Mouse (Mus musculus): ENCODE data around the gene Rsbn1.

Gene Rsbn1

DNA sequence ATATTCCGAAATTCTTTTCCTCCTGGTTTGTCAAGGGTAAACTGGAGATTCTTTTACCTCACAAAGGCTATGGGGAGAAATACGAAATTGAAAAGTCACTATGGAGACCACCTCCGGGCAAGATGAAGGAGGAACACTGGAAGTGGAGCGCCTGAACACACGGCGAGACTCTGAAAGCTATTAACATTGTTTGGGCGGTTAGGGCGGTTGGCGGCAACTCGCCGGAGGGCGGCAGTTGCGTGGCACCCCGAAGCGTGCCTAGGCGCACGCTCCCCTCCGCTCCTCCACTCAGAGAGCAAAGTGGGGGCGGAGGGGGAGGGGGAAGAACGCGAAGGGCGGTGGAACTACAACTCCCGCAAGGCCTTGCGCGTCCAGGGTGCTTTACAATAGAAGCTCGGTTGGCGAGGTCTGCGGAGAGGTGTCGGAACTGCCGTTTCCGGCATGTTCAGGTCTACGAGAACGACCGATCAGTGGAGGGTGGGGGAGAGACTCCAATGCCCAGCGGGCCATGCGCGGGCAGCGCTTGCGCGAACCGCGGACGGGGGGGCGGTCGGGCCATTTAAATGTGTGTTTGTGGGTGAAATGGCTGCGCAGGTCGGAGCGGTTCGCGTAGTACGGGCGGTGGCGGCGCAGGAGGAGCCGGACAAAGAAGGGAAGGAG, at the start of gene Rsbn1:
TSS of gene Rsbn1 (plus strand) at position 111 of the 660 bp plus-strand sequence.
- in situ Hi-C loops (cut with MboI, MseI), result no loop called here

DNA sequence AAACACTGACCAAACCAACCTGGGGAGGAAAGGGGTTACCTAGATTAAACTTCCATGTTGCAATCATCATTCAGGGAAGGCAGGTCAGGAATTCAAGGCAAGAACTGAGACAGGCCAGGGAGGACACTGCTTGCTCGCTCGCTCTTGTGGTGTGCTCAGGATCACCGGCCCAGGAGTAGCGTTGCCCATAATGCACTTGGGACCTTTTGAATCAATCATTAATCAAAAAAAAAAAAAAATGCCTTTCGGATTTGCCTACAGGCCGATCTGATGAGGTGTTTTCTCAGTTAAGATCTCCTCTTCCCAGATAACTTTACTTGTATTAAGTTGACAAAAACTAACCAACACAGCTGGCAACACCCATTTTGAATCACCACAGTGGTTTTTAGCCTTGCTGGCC, 49.7 kb upstream of the Rsbn1 start:
- in situ Hi-C loops (cut with MboI, MseI), result no loop called here

DNA sequence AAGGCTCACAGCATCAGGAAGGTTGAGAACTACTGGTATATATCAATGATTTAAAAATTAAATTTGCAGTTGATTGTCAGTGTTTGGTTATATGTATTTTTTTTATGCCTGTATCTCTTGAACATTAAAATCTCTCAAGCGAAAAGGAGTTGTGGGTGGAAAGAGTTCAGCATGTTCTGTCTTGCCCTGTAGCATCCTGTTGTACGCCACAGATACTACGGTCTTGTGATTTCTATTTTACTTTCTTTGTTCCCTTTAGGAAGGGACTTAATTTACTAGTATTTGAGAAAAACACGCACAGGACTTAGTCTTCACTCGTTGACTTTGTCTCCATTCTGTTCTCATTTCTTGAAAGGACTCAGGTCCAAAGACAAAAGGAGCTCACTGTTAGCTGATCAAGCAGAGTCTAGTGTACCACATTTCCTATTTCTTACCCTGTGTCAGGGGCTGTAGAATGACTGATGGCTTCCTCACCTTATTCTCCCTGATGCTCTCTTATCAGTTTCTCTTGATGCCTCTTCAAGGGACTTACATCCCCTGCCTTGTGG, 46.4 kb upstream of the Rsbn1 start:
- in situ Hi-C loops (cut with MboI, MseI), result no loop called here

DNA sequence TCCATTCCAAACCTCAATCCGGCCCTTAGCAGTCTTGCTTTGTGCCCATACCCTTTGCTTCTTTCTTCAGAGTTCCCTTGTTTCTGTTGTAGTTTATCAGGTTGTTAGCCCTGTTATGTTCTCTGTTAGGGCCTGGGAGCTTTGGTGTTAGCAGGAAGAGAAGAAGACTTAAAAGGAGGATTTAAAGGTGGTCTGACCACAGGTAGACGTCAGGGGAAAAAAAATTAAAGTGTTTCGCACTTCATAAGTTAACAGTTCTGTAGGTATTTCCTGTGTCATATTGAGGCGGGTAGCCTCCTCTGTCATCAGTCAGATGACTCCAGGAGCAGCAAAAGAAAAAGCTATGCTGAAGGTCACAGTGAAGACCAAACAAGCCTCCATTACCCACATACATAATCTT, 45.9 kb upstream of the Rsbn1 start:
- in situ Hi-C loops (cut with MboI, MseI), result no loop called here

DNA sequence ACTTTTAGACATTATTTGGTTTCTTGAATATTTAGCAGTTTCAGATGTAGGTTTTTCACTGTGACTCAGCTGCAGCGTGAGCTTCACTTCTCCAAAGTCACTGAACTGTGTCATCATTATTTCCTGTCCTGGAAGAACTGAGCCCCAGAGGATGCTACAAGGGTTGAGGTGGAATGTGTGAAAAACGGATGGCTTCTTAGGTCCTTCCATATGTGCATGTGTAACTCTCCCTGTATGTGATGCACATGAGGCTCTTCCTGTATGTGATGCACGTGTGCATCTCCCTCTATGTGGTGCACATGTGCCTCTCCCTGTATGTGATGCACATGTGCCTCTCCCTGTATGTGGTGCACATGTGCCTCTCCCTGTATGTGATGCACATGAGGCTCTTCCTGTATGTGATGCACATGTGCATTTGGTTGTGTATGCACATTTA, 41.2 kb upstream of the Rsbn1 start:
- in situ Hi-C loops (cut with MboI, MseI), result no loop called here

DNA sequence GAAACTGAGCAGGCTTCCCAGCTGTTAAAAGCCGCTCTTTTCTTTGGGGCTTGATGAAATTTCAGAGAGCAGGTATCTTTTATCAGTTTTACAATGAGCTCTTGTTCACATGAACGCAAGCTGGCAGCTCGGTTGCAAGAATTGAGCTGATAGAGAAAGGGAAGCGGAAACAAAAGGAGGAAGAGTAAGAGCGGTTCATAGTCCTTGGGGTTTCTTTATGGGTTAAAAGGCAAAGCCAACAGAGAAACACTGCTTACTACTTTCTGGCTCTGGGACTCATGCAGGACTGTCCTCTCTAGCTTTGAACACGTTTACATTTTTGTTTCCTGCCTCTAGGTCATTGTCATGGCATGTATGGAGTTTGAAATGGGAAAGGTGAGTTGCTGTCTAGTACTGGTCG, 39.6 kb upstream of the Rsbn1 start:
- in situ Hi-C loops (cut with MboI, MseI), result no loop called here

DNA sequence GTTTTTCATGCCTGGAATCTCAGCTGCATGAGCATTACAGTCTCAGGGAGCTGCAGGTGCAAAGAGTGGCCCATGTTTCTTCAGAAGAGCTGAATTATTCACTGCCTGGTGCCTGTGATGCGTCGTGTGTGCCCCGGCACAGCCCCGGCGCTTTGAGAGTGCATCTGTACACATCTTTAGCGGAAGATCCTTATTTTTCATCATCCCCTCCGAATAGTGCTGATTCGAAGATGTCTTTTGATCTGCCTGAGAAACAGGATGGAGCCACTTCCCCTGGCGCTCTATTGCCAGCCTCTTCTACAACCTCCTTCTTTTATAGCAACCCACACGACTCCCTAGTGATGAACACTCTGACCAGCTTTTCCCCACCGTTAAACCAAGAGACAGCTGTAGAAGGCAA, 28.0 kb upstream of the Rsbn1 start:
- in situ Hi-C loops (cut with MboI, MseI), result loop anchor here (5.0 to 10.0 kb wide), 2 partner anchors 34 to 831 kb away; partner anchors contain the start of gene Nras

DNA sequence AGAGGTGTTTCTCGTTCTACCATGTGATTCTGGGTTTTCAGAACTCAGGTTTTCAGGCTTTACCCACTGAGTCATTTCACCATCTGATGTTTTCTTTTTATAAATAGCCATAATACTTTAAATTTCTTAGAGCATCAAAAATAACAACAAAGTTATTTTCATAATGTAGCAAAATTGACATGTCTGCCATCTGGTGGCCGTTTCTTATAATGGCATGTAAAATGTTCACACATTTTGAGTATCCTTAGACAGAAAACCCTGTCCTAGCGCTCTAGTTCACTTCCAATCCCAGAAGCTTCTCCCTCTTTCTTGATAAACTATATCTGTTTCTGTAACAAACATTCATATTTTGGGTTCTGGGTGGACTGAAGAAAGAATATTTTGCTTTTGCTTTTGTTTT, 26.3 kb upstream of the Rsbn1 start:
- in situ Hi-C loops (cut with MboI, MseI), result loop anchor here (5.0 to 10.0 kb wide), 2 partner anchors 35 to 833 kb away; partner anchors contain the start of gene Nras

DNA sequence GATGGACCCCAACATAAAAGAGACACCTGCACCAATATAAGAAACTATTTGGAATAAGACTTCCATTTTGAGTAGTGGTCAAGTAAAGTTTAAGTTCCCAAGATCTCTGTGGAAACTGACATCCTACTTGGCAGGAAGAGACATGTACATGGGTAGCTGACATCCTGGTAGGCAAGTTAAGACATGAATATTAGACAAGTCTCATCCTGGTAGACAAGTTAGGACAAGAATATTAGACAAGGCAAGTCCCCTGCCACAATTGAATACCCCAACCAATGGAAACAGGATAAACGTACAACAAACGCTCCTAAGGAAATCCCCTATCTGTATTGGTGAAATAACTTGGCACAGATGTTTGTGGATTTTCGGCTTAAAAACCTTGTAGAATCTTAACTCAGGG, 20.5 kb upstream of the Rsbn1 start:
- in situ Hi-C loops (cut with MboI, MseI), result no loop called here

DNA sequence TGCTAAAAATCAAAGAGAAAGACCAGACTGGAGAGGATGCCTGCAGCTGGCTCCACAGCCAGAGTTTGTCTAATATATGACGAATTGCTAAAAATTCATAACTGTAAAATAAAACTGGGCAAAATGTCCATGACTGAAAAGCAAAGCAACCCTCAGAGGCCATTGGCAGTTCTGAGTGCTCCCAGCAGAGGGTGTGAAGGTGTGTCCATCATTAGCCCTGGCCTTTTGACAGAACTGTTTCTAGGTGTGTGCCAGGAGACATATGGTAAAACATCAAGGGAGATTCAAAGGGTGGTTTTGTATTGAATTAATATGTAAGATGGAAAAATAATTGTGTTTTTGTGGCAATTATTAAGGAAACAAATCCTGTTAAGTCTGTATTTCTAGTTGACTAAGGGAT, 9.2 kb upstream of the Rsbn1 start:
- in situ Hi-C loops (cut with MboI, MseI), result no loop called here

DNA sequence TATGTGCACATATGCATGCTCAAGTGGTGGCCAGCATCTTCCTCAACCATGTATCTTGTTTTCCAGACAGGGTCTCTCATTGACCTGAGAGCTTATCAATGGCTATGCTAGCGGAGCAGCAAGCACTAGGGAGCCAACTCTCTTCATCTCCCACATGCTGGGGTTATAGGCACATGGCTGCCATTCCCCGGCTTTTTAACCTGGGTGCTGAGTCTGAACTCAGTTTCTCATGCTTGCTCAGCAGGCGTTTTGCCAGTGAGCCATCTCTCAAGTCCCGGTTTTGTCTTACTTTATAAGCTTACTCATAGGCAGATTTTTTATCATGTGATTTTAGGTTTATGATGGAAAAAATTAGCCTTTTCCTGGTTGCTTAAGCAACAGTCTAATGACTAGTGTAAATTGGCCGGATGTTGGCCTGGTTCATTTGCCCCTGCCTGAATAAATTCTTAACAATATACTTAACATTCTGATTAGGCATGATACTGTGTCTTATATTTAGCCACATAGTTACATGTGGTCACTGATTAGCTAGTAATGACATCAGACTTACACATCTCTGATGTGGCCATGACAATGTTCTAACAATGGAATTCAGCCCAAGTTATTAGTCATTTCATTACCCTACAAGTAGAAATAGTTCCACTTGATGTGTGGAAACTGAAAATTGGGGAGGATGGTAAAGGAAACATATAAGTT, 6.4 kb upstream of the Rsbn1 start:
- in situ Hi-C loops (cut with MboI, MseI), result no loop called here

DNA sequence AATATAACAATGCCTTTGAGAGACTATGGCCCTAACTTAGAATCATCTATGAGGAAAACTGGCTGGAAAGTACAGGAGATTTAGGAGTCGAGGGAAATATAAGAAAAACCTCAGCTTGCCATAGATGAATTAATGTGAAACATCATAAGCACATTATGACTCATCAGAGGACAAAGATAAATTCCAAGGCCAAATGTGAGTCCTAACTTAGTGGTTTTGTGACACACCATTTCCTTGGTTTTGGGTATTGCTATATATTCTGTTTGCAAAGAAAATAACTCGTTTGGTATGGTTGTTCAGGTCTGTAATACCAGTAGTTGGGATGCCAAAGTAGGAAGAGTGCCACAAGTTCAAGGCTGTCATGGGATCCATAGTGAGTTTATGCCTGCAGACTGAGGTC, 5.1 kb upstream of the Rsbn1 start:
- in situ Hi-C loops (cut with MboI, MseI), result no loop called here

DNA sequence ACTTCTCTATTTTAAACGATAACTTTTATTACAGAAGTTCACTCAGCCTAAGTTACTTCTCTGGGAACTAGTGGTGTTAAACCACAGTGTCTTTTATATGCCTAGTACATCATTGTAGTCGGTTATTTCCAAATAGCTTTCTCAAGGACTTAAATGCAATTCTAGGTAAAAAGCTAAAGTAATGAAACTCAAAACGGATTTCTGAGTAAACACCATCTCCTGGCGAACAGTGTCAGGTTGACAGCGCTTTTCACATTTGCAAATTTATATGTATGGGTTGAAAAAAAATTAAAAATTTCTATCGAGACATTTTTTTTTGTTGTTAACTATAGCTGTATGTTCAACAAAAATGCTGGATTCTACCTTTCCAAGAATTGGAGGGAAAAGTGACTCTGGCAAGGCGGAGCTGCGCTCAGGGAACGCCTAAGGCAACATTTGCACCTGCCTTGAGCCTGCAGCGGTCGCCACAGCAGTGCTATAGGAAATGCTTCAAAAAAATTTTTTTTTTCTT, 414 bp upstream of the Rsbn1 start:
- in situ Hi-C loops (cut with MboI, MseI), result no loop called here

DNA sequence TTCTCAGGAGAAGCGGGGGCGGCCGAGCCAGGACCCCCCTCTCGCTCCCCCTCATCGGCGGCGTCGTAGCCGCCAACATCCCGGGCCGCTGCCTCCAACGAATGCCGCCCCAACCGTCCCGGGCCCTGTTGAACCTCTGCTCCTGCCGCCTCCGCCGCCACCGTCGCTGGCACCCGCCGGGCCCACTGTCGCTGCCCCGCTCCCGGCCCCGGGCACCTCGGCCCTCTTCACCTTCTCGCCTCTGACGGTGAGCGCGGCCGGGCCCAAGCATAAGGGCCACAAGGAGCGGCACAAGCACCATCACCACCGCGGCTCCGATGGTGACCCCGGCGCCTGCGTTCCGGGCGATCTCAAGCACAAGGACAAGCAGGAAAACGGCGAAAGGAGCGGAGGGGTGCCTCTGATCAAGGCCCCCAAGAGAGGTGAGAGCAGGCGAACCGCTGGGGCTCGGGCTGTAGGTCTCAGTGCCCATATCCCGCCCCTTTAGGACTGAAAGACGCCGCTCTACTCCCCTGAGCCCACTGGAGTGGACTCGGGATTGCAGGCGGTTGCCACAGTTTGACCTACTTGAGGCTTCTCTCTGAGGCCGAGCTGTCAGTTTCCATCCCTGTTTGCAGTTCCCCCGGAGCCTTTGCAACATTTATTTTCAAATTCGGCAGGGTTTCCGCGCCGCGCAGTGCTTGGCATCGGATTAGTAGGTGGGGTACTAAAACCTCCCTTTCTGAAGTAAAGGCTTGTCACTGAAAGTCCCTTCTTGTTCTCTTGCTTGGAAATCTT, 1.0 kb downstream of the Rsbn1 start:
- in situ Hi-C loops (cut with MboI, MseI), result no loop called here

DNA sequence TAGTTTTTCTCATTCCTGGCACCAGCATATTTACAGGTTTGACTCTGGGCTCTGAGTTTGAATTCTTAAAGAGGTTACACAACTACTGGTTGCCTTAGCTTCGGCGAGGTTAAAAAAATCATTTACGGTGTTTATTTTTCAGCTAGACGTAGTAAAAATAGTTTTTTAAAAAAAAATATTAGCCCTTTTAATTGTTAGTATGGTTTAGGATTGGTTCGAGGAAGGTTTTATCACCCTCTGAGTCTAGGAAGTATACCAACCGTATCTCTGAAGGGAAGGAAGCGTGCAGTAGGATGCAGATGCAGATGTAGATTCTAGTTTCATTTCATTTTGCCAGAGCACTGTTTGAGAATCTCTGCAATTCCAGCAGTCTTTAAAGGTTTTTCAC, 1.6 kb downstream of the Rsbn1 start:
- in situ Hi-C loops (cut with MboI, MseI), result no loop called here

DNA sequence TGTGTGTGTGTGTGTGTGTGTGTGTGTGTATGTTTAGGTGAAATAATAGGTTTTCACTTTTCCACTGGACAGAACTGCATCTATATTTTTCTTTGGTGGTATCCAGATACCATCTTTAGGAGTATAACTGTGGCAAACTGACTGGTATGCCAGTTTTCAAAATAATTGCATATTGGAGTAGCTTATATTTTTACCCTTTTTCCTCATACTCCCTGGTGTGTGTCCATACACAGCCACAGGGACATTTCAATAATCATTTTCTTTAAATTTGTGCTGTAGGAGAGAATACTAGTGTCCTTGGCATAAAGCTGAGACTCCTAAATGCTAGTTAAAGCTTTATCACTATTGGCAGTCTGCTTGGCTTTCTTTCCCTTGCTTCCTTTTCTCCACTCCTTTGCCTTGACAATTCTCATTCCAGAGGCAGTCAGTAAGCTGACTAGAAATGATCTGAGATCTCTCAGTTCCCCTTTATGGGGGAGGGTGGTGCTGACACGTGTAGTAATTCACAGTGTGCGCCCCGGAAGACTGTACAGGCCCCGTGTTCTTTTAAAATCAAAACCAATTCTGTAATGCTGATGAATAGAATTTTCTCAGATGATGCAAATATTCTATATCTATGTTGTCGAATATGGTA, 2.4 kb downstream of the Rsbn1 start:
- in situ Hi-C loops (cut with MboI, MseI), result no loop called here

DNA sequence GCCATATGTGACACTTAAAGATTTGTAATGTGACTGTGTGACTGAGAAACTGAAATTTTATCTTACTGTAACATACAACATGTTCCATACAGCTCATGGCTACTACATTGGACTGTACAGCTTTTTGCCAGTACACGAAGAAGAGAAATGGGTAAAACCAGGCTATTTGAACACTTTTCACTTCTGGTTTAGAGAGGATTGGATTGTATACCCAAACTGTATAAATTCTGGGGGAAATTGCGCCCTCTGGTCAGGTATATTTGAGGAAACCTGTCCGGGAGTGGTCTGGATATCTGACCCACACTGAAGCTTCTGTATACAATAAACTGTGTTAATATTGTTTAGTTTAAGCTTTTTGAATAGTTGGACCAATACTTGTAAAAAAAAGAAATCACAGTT, 2.9 kb downstream of the Rsbn1 start:
- in situ Hi-C loops (cut with MboI, MseI), result no loop called here

DNA sequence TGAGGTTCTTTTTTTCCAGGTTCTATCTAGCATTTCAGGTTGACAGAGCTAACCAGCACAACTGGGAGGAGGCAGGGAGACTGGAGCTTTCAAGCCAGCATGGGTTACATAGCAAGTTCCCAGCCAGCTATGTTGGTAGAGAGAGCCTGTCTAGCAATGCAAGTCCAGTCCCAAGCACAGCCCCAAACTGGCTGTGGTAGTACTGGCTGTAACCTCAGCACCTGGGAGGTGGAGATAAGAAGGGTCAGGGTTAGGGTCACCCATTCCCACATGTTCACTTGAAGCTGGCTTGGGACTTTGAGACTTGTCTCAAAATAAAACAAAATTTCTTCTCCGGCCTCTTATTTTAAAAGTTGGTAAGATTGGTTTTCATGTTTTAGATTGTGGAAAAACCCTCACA, 6.2 kb downstream of the Rsbn1 start:
- in situ Hi-C loops (cut with MboI, MseI), result no loop called here

DNA sequence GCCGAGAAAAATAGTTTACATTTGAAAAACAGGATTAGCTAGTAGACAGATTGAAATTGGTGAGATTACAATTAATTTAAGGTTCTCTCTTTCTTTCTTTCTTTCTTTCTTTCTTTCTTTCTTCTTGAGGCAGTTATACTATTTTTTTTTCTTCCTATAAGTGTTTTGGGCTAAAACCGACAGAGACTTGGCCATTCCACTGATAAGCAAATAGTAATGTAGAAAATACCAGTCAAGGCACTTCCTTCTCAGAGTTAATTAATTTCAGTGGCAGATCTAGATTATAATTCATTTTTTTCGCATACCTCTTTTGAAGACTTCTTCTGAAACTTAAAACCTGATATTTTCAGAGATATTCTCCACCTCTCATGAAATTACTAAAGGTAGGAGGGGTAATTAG, 11.4 kb downstream of the Rsbn1 start:
- in situ Hi-C loops (cut with MboI, MseI), result loop anchor here (5.0 kb wide), 1 partner anchor 42 kb away; the partner anchor contains the start of gene Phtf1

DNA sequence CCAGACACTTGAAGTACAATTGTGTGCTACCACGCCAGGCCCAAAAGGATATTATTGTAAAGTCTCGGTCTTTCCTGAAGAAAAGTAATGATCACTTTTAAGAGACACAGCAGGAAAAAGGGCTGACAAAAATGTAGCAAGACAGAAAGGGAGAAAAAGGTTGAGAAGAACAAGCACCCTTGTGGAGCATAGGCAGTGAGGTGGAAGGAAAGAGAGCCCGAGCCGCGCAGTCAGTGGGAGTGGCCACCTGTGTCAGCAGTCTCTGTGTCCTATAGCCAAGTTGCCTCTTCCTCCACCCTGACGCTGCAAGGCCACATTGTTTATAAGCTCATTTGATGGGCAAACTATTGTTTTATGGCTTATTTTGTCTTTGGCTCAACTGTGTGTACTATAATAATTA, 13.6 kb downstream of the Rsbn1 start:
- in situ Hi-C loops (cut with MboI, MseI), result loop anchor here (5.0 kb wide), 1 partner anchor 40 kb away; the partner anchor contains the start of gene Phtf1

DNA sequence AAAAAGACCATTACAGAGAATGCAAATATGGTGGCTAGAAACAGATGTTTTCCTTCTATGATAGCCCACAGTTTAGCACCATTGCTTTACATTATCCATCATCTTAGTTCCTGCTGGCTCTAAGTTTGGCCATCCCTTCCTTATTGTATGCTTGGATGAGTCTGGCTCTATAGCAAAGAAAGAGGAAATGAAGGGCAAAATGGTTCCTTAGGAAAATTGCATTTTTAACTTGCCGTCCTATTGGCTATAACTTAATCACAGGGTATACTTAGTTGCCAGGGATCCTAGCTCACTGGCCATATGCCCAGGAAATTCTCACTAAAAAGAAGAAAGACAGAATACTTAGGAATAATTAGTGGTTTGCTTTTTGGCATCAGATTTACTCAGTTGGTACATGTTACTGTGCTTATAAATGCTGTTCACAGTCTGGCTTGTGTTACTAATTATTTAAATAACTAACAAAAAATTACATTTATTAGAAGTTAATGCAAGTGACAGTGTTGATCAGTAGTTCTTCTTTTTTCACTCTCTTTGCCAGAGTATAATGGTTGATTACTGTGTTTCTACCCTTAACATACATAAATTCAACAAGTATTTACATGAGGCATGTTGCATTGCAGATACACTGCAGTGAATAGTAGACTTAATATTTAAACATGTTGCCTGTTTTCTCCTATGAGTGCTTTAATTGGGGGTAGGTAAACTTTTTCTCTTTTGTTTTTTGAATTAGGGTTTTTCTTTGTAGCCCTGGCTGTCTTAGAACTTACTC, 31.1 kb downstream of the Rsbn1 start:
- in situ Hi-C loops (cut with MboI, MseI), result no loop called here
